Mouse (Mus musculus): ENCODE measurements at regions not wholly inside any gene's neighbourhood (a gene's known extent, or its start where the extent isn't known, plus 50 kb on each side); places are given as distances from the start of the nearest gene placed in this dataset.

DNA sequence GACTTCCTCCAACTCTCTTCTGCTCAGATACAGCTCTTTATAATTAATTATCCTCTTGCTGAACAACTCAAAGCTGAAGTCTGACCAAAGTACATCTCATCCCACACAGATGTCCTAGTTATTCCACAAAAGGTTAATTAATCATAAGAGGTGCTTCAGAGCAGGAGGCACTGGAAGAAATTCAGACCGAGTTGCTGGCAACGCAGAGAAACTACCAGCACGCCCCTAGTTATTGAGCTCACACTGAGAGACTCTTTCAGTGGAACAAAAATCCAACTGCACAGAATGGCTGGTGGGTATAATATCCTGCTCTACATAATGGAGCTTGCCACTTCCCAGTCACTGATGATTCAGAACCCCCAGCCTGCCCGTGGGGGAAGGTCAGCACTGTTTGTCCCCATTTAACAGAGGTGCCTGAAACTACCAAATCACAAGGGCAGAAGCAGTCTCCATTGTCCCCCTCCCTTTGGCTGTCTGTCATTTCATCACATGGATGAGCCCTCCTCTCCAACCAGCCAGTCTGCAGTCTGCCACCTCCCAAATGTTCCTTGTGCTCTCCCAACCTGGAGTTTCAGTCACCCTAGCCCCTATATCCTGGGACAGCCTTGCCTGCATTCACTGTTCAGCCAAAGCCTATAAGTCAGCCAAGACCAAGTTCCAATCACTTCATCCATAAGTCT lies 170.3 kb upstream of the Creb1 start:
- DNase-seq (ENCODE audit: low spot score in 2 of 2): no peak

DNA sequence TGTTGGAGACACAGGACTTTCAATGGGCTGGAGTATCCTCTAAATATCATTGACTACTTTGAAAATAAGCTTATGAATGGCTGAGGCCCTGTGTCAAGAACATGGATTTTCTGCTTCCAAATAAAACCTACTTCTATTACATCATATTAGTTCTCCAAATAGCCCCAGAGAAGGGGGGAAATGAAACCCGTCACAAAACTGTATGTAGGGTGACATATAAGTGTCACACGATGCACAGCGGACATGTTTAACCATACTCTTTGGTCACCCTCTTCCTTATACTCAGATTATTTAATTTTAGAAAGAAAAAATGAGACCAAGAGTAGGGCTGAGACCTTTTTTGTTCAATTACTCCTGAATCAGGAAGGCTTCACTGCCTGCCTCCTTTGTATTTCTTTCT lies 189.2 kb upstream of the Creb1 start:
- DNase-seq (ENCODE audit: low spot score in 2 of 2): no peak

DNA sequence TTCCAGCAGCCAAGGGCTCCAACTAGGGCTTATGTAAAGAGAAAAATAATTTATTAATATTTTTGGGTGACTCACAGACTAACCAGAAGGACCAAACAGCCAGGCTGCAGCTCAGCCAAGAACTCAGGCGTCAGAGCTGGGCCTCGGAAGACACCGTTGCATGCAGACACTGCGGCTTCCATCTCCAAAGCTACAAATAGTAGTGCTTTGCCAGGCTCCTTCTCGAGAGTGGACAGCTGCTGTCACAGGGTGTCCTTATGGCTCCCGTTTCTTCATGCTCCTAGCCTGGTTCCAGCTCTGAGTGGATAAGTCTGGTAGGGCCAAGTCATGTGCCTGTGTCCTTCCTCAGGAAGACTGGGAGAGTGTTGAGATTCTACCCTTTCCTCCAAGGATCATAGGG lies 190.8 kb upstream of the Creb1 start:
- no peak for DNase-seq (ENCODE audit: low spot score in 2 of 2)

DNA sequence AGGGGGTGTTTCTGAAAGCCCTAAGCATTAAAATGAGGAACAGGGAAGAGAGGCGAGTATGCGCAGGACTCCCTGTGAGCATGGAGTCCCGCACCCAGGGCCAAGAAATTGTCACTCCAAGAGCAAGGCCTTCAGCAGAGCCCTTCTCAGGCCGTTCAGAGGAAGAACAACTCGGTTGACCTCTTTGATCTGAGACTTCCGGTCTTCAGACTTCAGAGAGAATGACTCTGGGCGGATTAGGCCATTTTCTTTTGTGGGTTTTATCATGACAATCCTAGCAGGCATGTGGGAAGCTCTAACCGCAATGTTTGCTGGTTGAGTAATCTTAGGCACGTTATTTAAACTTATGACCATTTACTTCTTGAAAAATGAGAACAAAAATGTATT lies 193.9 kb upstream of the Creb1 start:
- DNase-seq (ENCODE audit: low spot score in 2 of 2): no peak

DNA sequence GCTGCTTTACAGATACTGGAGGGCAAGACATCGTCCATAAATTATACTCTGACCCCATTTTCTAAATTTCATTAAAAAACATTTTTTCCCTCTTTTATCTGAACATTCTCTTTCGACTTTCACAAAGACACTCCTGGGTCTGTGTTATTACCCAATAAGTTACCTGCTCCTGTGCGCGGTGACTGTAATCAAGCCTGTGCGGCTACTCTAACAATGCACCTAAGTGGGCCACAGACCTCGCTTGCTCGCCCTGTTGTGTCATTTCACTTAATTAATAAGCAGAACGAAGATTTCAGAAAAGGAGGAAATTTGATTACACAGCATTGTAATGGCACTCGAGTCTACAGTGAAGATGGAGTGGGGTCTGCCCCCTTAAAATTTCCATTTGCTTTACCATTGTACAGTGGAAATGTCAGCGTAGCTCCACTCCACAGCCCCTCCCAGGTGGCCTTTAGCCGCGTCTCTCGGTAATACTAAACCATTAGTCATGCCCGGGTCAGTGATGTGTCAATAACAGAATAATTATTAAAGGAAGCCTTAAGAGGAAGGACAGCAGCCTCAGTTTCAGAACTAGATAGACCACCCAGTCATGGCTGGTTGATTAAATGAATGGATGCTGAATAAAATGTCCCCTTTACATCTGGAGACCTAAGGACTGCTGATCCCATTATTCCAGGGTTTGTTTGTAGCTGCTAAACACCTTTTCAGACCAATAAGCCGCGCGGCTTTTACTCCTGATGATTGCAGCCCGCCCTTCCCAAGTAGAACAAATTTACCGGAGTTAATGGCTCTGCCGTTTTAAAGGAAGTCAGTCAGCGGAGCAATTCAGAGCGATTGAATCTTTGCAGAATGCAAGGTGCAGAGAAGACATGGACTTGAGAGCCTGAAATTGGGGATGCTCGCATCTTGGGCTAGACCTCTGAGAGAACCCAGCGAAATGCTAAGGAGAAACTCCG lies 194.5 kb upstream of the Creb1 start:
- DNase-seq (ENCODE audit: low spot score in 2 of 2): no peak

DNA sequence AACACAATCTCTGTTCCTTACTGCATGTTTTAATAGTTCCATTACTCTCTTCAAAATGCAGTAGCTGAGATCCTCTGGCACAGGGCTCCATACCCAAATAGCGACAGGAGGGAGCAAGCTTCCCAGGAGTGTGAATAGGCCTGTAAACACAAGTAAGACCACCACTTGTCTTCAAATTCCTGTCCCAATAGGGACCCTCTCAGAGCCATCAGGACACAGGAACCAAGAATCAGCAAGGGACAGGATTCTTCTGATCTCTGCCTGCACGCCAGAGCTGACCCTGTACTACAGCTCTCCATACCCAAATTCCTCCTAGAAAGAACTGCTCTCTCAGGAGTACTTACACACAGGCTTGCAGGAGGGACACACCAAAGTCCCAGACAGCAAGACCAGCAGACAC lies 200.9 kb upstream of the Creb1 start:
- no peak for DNase-seq (ENCODE audit: low spot score in 2 of 2)

DNA sequence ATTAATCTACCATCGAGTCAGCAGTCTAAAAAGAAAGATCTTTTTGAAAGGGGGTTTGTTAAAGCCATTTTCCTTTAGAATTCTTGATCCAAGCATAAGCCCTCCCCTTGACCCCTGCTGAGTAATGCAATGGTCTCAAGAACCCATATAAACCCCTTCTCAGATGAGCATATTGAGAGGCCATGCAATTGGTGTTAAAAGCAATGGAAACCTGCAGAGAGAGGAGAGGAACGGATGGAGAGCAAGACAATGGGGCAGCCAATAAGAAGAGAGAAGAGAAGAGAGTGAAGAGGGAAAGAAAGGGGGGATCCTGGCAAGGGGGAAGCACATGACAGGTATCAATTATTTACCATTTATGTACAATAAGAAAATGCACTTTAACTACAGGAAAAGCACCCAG lies 201.7 kb upstream of the Creb1 start:
- DNase-seq (ENCODE audit: low spot score in 2 of 2): no peak

DNA sequence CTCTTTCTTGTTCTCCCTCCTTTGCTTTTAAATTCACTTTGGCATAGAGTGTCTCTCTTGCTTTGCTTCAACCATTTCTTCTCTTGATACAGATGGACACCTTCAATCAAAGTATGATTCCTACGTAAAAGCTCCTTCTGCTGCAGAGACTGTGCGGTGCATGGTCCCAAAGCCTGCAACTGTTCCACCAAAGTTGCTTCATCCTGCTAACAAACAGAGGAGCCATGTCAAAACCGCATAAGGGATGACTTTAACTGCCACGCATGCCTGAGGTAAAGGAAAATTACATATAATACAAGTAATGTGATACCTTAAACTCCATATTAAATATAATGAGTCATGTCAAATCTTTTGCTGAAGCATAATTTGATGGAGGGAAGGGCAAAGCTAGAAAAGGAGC lies 200.1 kb upstream of the Klf7 start:
- DNase-seq (ENCODE audit: low spot score in 2 of 2): peak in 1 of 2 experiments; percentile 24

DNA sequence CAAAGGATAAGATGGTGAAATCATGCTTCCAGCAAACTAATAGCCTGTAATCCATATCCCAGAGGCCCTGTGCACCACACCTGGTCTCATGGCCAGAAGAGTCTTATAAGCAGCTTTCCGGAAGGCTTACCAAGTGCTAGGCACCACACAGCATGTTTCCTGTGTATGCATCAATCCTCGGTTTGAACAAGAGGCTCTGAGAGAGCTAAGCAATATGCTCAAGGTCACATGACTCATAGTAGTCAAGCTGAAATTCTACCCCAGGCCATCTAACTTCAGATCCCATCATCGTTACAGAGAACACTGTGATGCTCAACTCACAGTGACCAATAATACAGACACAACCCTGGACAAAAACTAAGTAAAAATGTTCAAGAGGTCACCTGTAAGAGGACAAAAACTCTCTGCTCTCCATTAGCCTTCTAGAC lies 197.1 kb upstream of the Klf7 start:
- DNase-seq (ENCODE audit: low spot score in 2 of 2): peak in 1 of 2 experiments; percentile 9

DNA sequence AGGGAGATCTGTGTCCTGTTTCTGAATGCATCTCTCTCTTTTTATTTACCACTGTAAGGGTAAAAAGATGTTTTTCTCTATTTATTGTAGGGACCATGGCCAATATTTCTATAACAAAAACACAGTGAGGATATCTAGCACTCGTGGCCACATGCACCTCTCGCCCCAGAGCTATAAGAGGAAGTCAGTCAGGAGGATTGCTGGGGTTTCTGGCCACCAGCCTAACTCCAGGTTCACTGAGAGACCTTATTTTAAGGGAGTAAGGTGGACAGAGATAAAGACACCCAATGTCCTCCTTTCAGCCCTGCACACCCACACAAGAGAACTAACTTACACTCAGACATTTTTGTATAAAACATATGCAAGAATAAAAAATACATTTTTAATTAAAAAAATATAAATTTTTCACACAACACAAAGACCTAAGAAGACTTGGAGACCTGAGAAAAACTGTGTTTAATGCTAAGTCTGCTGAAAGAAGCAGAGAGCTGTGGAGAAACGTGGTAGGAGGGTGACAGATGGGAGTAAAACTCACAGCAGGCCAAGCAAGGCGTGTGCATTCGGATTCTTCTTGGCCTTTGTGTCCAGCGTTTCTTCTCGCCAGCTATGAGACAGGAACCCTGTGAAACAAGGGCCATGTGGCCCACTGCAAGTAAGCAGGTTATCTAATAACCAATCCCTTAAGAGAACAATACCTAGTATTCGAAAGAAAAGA lies 196.5 kb upstream of the Klf7 start:
- peak in 1 of 2 experiments; percentile 38 for DNase-seq (ENCODE audit: low spot score in 2 of 2)

DNA sequence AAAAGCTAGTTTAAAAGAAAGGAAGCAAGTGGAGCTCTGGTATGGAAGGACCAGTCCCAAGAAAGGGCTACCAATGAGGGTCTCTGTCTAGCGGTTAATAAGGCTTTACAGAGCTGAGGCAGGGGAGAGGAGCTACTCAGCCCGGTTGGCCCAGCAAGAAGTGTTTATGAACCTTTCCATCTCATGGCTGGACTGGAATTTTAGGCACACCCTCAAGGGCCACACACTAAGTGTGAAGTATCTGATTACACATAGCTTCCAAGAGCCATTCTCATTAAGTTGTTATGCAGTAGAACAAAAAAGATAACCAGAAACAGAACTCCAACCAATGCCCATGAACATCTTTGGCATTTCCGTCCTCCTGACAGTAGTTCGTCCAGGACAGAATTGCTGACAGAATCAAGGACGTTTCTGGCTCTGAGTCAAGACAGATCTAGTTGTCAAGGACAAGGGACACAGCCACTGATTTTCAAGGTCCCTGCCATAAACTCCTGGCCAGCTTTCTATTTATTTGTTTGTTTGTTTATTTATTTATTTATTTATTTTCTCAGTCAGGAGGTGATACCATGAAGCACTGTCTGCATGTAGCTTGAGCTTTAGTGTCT lies 195.1 kb upstream of the Klf7 start:
- DNase-seq (ENCODE audit: low spot score in 2 of 2): peak in 1 of 2 experiments; percentile 37

DNA sequence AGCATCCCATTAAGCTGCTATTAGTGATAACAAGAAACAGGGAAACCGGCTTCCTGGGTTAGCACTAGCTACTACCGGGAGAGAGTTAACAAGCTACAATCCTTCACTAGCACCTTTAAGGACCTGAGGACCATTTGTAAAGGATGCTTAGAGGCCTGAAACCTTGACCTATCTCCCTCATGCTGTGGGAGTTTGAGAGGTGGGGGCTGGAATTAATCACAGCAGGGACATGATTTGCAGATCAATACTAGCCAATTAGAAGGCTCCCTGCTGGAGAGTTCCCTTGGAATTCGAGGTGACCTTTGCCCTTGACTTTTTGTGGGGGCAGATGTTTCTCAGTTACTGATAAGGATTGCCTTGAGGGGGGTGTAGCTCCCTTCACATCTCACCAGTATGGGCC lies 189.3 kb upstream of the Klf7 start:
- DNase-seq (ENCODE audit: low spot score in 2 of 2): no peak

DNA sequence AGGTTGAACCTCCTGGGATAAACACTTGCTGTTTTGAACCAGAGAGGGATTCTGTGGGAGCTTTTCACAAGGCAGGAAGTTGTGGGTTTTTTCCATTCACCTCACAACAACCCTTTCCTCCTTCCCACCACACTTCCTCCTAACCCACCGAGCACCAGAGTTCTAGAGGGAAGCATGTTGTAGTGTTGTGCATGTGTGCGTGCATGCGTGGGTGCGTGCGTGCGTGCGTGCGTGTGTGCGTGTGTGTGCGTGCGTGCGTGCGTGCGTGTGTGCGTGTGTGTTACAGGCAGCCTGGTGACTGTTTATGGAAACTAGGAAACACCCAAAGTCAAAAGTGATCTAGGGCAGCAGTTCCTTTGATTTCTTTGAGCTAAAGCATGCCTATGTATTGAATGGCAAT lies 186.5 kb upstream of the Klf7 start:
- no peak for DNase-seq (ENCODE audit: low spot score in 2 of 2)

DNA sequence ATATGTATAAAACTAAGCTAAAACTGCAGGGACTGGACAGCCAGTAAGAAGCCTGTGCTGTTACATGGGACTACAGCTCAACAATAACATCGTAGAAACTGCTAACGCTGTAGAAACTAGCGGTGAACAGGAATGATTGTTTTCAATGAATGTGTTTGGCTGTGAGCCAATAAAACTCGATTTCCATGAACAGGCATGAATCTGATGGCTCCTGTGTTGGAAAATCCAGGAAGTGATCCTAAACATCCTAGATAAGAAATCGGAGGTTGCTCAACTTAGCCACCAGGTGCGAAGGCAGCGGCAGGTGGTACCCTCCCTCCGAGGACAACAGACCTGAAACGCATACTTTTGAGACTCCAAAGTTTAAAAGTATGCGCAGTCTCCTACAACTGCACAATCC lies 186.0 kb upstream of the Klf7 start:
- DNase-seq (ENCODE audit: low spot score in 2 of 2): no peak

DNA sequence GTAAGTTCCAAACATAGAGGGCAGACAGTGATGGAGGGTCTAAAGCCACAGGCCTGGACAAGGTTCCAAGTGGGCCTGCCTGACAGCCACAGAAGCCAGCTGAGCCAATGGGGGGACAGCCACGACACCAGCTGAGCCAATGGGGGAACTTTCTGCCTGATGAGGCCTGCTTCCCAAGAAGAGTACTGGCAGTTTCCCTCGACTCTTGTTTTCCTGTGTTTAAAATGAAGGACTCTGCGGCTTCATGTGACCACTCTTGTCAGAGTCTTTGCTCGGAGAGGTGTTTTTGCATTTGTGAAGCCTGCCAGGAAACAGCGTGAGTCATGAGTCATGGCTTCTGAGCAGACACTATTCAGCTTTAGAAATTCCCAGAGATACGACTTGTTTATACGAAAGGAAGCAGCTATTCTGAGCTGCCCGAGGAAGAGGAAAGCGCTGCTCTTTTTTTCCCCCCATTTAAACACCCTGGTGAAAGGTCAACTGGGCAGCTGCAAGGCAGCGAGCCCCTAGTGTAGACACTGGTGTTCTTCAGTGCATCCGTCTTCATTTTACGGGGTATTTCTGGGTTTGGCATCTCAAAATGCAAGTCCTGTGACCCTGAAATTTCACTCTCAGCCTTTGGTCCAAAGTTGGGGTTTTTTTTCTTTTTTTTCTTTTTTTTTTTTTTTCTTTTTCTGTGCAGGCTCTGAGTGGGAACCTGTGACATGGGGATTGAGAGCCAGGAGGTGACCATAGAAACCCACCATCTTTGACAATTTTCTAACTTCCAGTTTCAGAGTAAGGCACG lies 183.5 kb upstream of the Klf7 start:
- DNase-seq (ENCODE audit: low spot score in 2 of 2): peak in 1 of 2 experiments; percentile 60

DNA sequence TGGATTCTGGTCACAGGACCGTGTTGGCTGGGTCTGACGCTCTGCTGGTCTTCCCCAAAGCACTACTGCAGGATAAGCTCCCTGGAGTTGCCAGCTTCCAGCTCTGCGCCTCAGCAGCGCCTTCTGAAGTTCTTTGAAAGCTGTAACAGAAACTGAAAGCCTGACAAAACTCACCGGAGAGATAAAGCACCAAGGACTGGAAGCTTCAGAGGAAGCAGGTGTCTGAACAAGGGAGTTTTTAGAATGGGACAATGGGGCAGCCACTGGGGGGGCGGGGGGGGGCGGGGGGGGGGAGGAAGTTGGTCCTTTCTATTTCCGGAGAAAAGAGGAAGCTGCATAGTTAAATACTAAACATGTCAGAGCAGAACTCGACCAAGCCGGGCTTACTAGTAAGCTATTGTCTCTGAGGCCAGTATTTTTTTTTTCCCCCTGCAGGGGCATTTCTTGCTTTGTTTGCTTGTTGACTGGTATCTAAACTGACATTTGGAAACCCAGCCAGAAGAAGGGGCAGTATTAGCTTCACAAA lies 180.8 kb upstream of the Klf7 start:
- DNase-seq (ENCODE audit: low spot score in 2 of 2): peak; percentile 17 to 65

DNA sequence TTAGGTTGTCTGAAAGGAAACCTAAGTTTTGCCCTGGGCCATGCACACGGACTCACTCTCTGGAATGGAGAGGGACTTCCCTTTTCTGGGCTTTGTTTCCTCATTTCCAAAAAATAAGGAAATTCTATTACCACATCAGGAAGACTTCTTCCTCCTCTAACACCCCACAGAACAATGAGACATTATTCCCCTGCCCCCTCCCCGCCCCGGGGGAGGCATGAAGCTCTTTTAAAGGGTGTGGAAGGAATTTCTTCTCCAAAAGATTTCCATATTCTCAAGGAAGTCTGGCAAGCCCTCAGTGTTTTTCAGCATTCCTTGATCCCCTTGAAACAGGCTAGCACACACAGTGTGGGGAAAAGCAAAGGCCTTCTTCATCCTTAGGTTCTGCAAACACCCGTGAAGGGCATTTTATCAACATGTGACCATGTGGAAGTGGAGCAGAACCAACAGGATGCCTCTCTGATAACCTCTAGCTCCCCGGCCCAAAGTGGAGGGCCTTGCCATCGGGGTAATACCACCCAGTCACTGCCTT lies 179.5 kb upstream of the Klf7 start:
- DNase-seq (ENCODE audit: low spot score in 2 of 2): peak in 1 of 2 experiments; percentile 18

DNA sequence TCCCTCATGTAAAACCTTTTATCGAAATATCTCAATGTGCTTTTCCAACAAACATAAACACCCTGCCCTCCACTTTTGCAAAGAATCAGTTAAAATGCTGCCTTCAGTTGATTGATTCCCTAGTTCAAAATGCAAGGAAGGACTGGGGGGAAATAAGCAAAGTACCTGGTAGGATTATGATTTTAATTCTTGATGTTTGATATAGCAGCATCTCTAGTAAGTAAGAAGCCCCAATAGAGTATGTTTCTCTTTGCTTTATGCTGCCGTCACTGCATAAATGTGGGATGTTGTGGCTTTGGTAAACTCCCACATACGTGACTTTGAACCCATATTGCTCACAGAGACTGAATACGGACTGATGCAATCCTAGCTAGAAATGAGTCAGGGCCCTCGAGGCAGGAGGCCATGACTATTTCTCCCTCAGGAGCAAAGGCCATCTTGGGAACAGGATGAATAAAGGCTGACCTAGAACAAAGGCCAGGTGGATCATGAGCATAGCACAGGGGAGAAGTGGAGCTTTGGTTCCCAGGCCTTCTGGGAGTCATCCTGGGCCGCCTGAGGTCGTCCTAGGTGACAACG lies 179.0 kb upstream of the Klf7 start:
- no peak for DNase-seq (ENCODE audit: low spot score in 2 of 2)

DNA sequence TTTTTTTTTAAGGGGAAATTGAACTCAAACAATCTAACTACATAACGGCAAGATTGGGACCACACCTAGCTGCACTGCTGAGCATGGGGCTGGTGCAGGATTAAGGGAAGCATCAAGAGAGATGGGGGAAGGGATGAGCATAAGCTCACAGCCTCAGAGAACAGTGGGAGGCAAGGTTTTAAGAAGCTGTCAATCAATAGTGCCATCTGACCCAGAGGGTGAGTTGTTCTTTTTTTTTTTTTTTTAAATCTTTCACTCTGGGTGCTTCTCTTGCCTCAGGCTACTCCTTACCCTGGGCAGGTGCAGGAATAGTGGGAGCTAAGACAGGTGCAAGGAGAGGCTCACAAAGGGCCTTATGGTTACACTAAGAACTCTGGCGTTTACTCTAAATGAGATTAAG lies 176.9 kb upstream of the Klf7 start:
- no peak for DNase-seq (ENCODE audit: low spot score in 2 of 2)

DNA sequence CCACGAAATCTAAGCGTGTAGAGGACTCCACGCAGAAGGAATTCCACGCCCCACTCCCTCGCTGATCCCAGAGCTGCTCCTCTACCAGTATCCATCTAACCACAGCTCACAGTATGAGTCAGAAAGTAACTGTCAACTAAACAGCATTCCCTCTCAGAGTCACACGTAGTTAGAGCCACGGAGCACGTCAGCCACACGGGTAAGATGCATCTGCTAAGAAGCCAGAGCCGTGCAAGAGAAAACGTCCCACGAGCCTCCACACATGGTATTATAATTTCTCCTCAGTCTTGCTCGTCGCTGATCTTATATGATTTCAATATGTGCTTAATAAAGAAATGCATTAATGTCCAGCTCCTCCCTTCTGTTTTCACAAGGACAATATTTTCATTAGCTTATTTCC lies 176.1 kb upstream of the Klf7 start:
- no peak for DNase-seq (ENCODE audit: low spot score in 2 of 2)
